Mouse (Mus musculus): ENCODE data around the gene Rheb. TPM values are rescaled to one million over a fixed set of nuclear protein-coding genes. Genes with fewer than 3 reads are reported as not detected.

The Rheb gene
- polyA plus RNA-seq, 1 experiment from 2014 or later = 151 TPM

- H3K27me3 ChIP-seq (replicated peaks; ENCODE audit: control insufficient read depth, insufficient read depth, low read length) = no peaks in the 10 kb centered on the region
- no peak overlapping the region for H3K27ac ChIP-seq (ENCODE audit: low read depth, low read length)
- no peak for TF ChIP-seq CTCF (IDR thresholded peaks at IDR 0.05; ENCODE audit: low read depth)
- no peak overlapping the region for H3K4me2 ChIP-seq (replicated peaks; ENCODE audit: low read depth)
- H3K36me3 ChIP-seq (ENCODE audit: control insufficient read depth, insufficient read depth) = peaks cover 10% of the 10 kb centered on the region
- peaks cover 15% of the 10 kb centered on the region for H3K4me1 ChIP-seq (replicated peaks; ENCODE audit: control insufficient read depth, insufficient read depth, low read length)
- H3K4me3 ChIP-seq (ENCODE audit: low read depth, low read length) = no peak overlapping the region
- WGBS = 33% methylated on average over 3 of the region's 3 CpGs
- peak; percentile 41; the same call in 1 of the 2 replicates for ATAC-seq
- H3K9me3 ChIP-seq (ENCODE audit: control insufficient read depth) = no peaks in the 10 kb centered on the region
- no peak overlapping the region for H3K9ac ChIP-seq (ENCODE audit: low read depth, low read length)
Measured at GRCm38 (mm10) chr5:24821403-24821841, 21.0 kb downstream of the Rheb start.

GRCm38 (mm10) chr5:24820627-24821026 lies 21.8 kb downstream of the Rheb start:
- Histone ChIP-seq H3K4me1 (replicated peaks; ENCODE audit: control insufficient read depth, insufficient read depth, low read length) (peaks cover 12% of the 10 kb centered on the region), H3K27ac (ENCODE audit: low read depth, low read length) (no peak overlapping the region), H3K27me3 (replicated peaks; ENCODE audit: control insufficient read depth, insufficient read depth, low read length) (no peaks in the 10 kb centered on the region), H3K9ac (ENCODE audit: low read depth, low read length) (no peak overlapping the region), H3K9me3 (ENCODE audit: control insufficient read depth) (no peaks in the 10 kb centered on the region), H3K36me3 (ENCODE audit: control insufficient read depth, insufficient read depth) (peaks cover 13% of the 10 kb centered on the region), H3K4me3 (ENCODE audit: low read depth, low read length) (no peak overlapping the region), H3K4me2 (replicated peaks; ENCODE audit: low read depth) (no peak overlapping the region)
- no peak for ATAC-seq
- 68% methylated on average over 5 of the region's 5 CpGs for WGBS
- TF ChIP-seq CTCF (IDR thresholded peaks at IDR 0.05; ENCODE audit: low read depth) = no peak

- peaks cover 41% of the 10 kb centered on the region for H3K36me3 ChIP-seq (ENCODE audit: control insufficient read depth, insufficient read depth)
- ATAC-seq = no peak
Measured at GRCm38 (mm10) chr5:24817191-24817590, 25.2 kb downstream of the Rheb start.

GRCm38 (mm10) chr5:24813946-24814345 lies 28.5 kb downstream of the Rheb start:
- Histone ChIP-seq H3K36me3 (ENCODE audit: control insufficient read depth, insufficient read depth) (peaks cover 69% of the 10 kb centered on the region), H3K4me1 (replicated peaks; ENCODE audit: control insufficient read depth, insufficient read depth, low read length) (no peaks in the 10 kb centered on the region), H3K27me3 (replicated peaks; ENCODE audit: control insufficient read depth, insufficient read depth, low read length) (no peaks in the 10 kb centered on the region), H3K4me2 (replicated peaks; ENCODE audit: low read depth) (no peak overlapping the region), H3K9ac (ENCODE audit: low read depth, low read length) (no peak overlapping the region), H3K27ac (ENCODE audit: low read depth, low read length) (peak overlapping the region; percentile 16; the same call in 1 of the 2 replicates), H3K9me3 (ENCODE audit: control insufficient read depth) (no peaks in the 10 kb centered on the region), H3K4me3 (ENCODE audit: low read depth, low read length) (no peak overlapping the region)
- TF ChIP-seq CTCF (IDR thresholded peaks at IDR 0.05; ENCODE audit: low read depth) = no peak
- no peak for ATAC-seq
- WGBS = 61% methylated on average over 3 of the region's 3 CpGs

More at GRCm38 (mm10) chr5:24817191-24817590, 25.2 kb downstream of the Rheb start:
- no peaks in the 10 kb centered on the region for H3K9me3 ChIP-seq (ENCODE audit: control insufficient read depth)
- no peak overlapping the region for H3K4me3 ChIP-seq (ENCODE audit: low read depth, low read length)
- no peaks in the 10 kb centered on the region for H3K27me3 ChIP-seq (replicated peaks; ENCODE audit: control insufficient read depth, insufficient read depth, low read length)
- no peak for TF ChIP-seq CTCF (IDR thresholded peaks at IDR 0.05; ENCODE audit: low read depth)
- no peak overlapping the region for H3K9ac ChIP-seq (ENCODE audit: low read depth, low read length)
- no peak overlapping the region; the same call in 1 of the 2 replicates for H3K27ac ChIP-seq (ENCODE audit: low read depth, low read length)
- peaks cover 5% of the 10 kb centered on the region; the same call in 1 of the 2 replicates for H3K4me1 ChIP-seq (replicated peaks; ENCODE audit: control insufficient read depth, insufficient read depth, low read length)
- H3K4me2 ChIP-seq (replicated peaks; ENCODE audit: low read depth) = no peak overlapping the region
- 71% methylated on average over 4 of the region's 4 CpGs for WGBS

- H3K4me3 ChIP-seq (ENCODE audit: low read depth, low read length) = no peak overlapping the region
- no peak overlapping the region for H3K4me2 ChIP-seq (replicated peaks; ENCODE audit: low read depth)
- H3K27me3 ChIP-seq (replicated peaks; ENCODE audit: control insufficient read depth, insufficient read depth, low read length) = no peaks in the 10 kb centered on the region
- 43% methylated on average over 4 of the region's 4 CpGs for WGBS
- no peak overlapping the region; the same call in 1 of the 2 replicates for H3K27ac ChIP-seq (ENCODE audit: low read depth, low read length)
- no peaks in the 10 kb centered on the region for H3K9me3 ChIP-seq (ENCODE audit: control insufficient read depth)
- ATAC-seq = no peak
- no peak for TF ChIP-seq CTCF (IDR thresholded peaks at IDR 0.05; ENCODE audit: low read depth)
- no peak overlapping the region for H3K9ac ChIP-seq (ENCODE audit: low read depth, low read length)
- H3K4me1 ChIP-seq (replicated peaks; ENCODE audit: control insufficient read depth, insufficient read depth, low read length) = no peaks in the 10 kb centered on the region
- peaks cover 73% of the 10 kb centered on the region for H3K36me3 ChIP-seq (ENCODE audit: control insufficient read depth, insufficient read depth)
Measured at GRCm38 (mm10) chr5:24813005-24813404, 29.4 kb downstream of the Rheb start.

GRCm38 (mm10) chr5:24805222-24805621 lies 37.2 kb downstream of the Rheb start:
- H3K27ac ChIP-seq (ENCODE audit: low read depth, low read length) = no peak overlapping the region
- no peak for ATAC-seq
- no peak overlapping the region for H3K4me2 ChIP-seq (replicated peaks; ENCODE audit: low read depth)
- H3K9ac ChIP-seq (ENCODE audit: low read depth, low read length) = no peak overlapping the region
- no peaks in the 10 kb centered on the region for H3K4me1 ChIP-seq (replicated peaks; ENCODE audit: control insufficient read depth, insufficient read depth, low read length)
- peaks cover 54% of the 10 kb centered on the region for H3K36me3 ChIP-seq (ENCODE audit: control insufficient read depth, insufficient read depth)
- TF ChIP-seq CTCF (IDR thresholded peaks at IDR 0.05; ENCODE audit: low read depth) = no peak
- WGBS = 79% methylated on average over 6 of the region's 6 CpGs
- H3K27me3 ChIP-seq (replicated peaks; ENCODE audit: control insufficient read depth, insufficient read depth, low read length) = no peaks in the 10 kb centered on the region
- no peaks in the 10 kb centered on the region for H3K9me3 ChIP-seq (ENCODE audit: control insufficient read depth)
- no peak overlapping the region for H3K4me3 ChIP-seq (ENCODE audit: low read depth, low read length)

- Histone ChIP-seq H3K9me3 (ENCODE audit: control insufficient read depth) (no peaks in the 10 kb centered on the region), H3K4me3 (ENCODE audit: low read depth, low read length) (no peak overlapping the region)
Measured at GRCm38 (mm10) chr5:24804661-24805060, 37.8 kb downstream of the Rheb start.

More at GRCm38 (mm10) chr5:24804661-24805060, 37.8 kb downstream of the Rheb start:
- H3K27ac ChIP-seq (ENCODE audit: low read depth, low read length) = no peak overlapping the region
- ATAC-seq = no peak
- no peak overlapping the region for H3K9ac ChIP-seq (ENCODE audit: low read depth, low read length)
- no peak overlapping the region for H3K4me2 ChIP-seq (replicated peaks; ENCODE audit: low read depth)
- H3K27me3 ChIP-seq (replicated peaks; ENCODE audit: control insufficient read depth, insufficient read depth, low read length) = no peaks in the 10 kb centered on the region
- TF ChIP-seq CTCF (IDR thresholded peaks at IDR 0.05; ENCODE audit: low read depth) = no peak
- H3K4me1 ChIP-seq (replicated peaks; ENCODE audit: control insufficient read depth, insufficient read depth, low read length) = no peaks in the 10 kb centered on the region
- H3K36me3 ChIP-seq (ENCODE audit: control insufficient read depth, insufficient read depth) = peaks cover 51% of the 10 kb centered on the region
- WGBS = 86% methylated on average over 8 of the region's 8 CpGs
